Mouse (Mus musculus) liver, postnatal 0 days (tissue): ENCODE measurements around the gene Ric8a. TPM values are rescaled to one million over a fixed set of nuclear protein-coding genes. Genes with fewer than 3 reads are reported as not detected.

Source experiments
- ATAC-seq: fragments of 200-750 bp; cut with Nextera tagmentation; 2 replicates; pipeline ENCODE4 v1.8.0; 2017; ENCODE audit warnings: mild to moderate bottlenecking, moderate library complexity
- DNase-seq: peaks from one replicate; pipeline ENCODE4 v3.0.0-alpha.2; 2016
- H3K27ac ChIP-seq: fragments of 300-500 bp; sonication (generic); 2 replicates; pipeline ENCODE4 v1.5.1; 2014; ENCODE audit warnings: antibody characterized with exemption, moderate library complexity, mild to moderate bottlenecking, low read depth
- H3K27me3 ChIP-seq: fragments of 300-500 bp; sonication (generic); 2 replicates; pipeline ENCODE4 v1.6.1; 2014; ENCODE audit warnings: low read length, control low read depth, mixed read lengths; ENCODE audit not compliant: insufficient read depth
- H3K36me3 ChIP-seq: fragments of 300-500 bp; sonication (generic); replicated peaks from 2 replicates; pipeline ENCODE4 v1.6.1; 2014; ENCODE audit warnings: mild to moderate bottlenecking, control low read depth, low read length, moderate library complexity, mixed read lengths; ENCODE audit not compliant: insufficient read depth
- H3K4me1 ChIP-seq: fragments of 300-500 bp; sonication (generic); 2 replicates; pipeline ENCODE4 v1.6.1; 2014; ENCODE audit warnings: antibody characterized with exemption, mild to moderate bottlenecking, control low read depth; ENCODE audit not compliant: insufficient read depth
- H3K4me2 ChIP-seq: fragments of 300-500 bp; sonication (generic); 2 replicates; pipeline ENCODE4 v1.6.1; 2014; ENCODE audit warnings: low read depth, mild to moderate bottlenecking, low read length, moderate library complexity, mixed read lengths
- H3K4me3 ChIP-seq: fragments of 300-500 bp; sonication (generic); 2 replicates; pipeline ENCODE4 v1.5.1; 2014; ENCODE audit warnings: low read depth, low read length
- H3K9ac ChIP-seq: fragments of 300-500 bp; sonication (generic); replicated peaks from 2 replicates; pipeline ENCODE4 v1.6.1; 2014; ENCODE audit warnings: mild to moderate bottlenecking, moderate library complexity
- H3K9me3 ChIP-seq: fragments of 300-500 bp; sonication (generic); 2 replicates; pipeline ENCODE4 v1.6.1; 2016; ENCODE audit warnings: mild to moderate bottlenecking, control low read depth, low read length, mixed read lengths
- CTCF ChIP-seq: sonication (generic); IDR thresholded peaks from 2 replicates; pipeline ENCODE4 v1.5.1; 2016; ENCODE audit warnings: antibody characterized with exemption, low read depth
- EP300 ChIP-seq: IDR thresholded peaks from 2 replicates; pipeline ENCODE4 v1.6.1; 2016; ENCODE audit warnings: antibody characterized with exemption, low read depth, mild to moderate bottlenecking
- WGBS: fragments of 180-500 bp; shearing (Covaris S2); extraction: QIAGEN DNeasy Blood & Tissue Kit; methylation state at CpG from one replicate; pipeline ENCODE4 v1.1.7; 2014; ENCODE audit not compliant: insufficient replicate concordance; 5-methylcytosine and 5-hydroxymethylcytosine counted together
- polyA plus RNA-seq: library from polyadenylated mRNA; unstranded; fragments of >200 nt; fragmentation: Nextera tagmentation; extraction: Ambion mirVana; gene quantifications from 2 replicates; pipeline ENCODE4 v1.2.1, GENCODE M21; 2015

Ric8a gene
- polyA plus RNA-seq, 1 experiment from 2014 or later: 17.1 TPM

DNA sequence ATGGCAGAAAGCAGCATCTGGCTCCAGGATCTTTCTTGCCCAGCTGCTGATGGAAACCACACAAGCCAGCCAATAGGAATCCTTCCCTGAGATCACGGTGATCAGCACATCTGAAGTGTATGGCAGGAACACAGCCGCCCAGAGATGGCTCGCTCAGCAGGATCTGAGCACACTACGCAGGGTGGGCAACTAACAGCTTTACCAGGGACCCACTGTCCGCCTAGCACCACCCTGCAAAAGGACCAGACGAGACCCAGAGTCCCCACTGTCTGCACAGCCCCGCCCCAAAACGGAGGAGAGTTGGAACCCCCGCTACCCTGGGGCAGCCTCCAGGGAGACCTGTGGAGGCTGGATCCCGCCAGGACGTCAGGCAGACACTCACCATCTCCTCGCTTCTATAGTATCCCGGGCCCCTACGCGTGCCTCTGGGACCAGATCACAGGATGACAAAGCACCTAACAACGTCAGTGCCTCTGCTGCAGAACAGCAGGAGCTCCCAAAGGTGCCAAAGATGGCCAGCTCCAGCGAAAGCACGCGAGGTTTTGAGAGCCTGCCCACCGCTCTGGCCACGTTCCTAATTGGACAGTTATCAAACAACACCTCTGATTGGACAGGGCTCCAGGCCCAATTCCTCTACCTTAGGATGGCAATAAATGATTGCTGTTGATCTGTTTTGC, 35.0 kb upstream of the Ric8a start, which contains the start of gene Zfp941:
TSS of gene Zfp941 (minus strand) at position 526 of the 677 bp plus-strand sequence.
- DNase-seq: no peak
- H3K27me3 ChIP-seq: no peaks in the 10 kb centered on the region
- H3K9me3 ChIP-seq: no peaks in the 10 kb centered on the region
- H3K4me1 ChIP-seq: no peaks in the 10 kb centered on the region; the same call in 1 of the 2 replicates
- H3K36me3 ChIP-seq: no peaks in the 10 kb centered on the region
- peak within 1 kb of the TSS; percentile 47 for H3K4me3 ChIP-seq
- peak within 1 kb of the TSS; percentile 41 for H3K9ac ChIP-seq
- H3K27ac ChIP-seq: no peak within 1 kb of the TSS
- ATAC-seq: peak; percentile 91
- TF ChIP-seq CTCF (no peak), EP300 (no peak)
- peak within 1 kb of the TSS; percentile 76 for H3K4me2 ChIP-seq
- 5% methylated on average over 21 of the region's 21 CpGs for WGBS

GRCm38 (mm10) chr7:140822731-140823130, 34.0 kb upstream of the Ric8a start:
- Histone ChIP-seq H3K27ac (no peak overlapping the region), H3K4me3 (no peak overlapping the region), H3K9me3 (no peaks in the 10 kb centered on the region), H3K4me1 (no peaks in the 10 kb centered on the region; the same call in 1 of the 2 replicates), H3K36me3 (no peaks in the 10 kb centered on the region), H3K9ac (no peak overlapping the region), H3K4me2 (no peak overlapping the region), H3K27me3 (no peaks in the 10 kb centered on the region)
- TF ChIP-seq CTCF (no peak), EP300 (no peak)
- no peak for DNase-seq
- ATAC-seq: no peak
- 88% methylated on average over 4 of the region's 4 CpGs for WGBS

DNA sequence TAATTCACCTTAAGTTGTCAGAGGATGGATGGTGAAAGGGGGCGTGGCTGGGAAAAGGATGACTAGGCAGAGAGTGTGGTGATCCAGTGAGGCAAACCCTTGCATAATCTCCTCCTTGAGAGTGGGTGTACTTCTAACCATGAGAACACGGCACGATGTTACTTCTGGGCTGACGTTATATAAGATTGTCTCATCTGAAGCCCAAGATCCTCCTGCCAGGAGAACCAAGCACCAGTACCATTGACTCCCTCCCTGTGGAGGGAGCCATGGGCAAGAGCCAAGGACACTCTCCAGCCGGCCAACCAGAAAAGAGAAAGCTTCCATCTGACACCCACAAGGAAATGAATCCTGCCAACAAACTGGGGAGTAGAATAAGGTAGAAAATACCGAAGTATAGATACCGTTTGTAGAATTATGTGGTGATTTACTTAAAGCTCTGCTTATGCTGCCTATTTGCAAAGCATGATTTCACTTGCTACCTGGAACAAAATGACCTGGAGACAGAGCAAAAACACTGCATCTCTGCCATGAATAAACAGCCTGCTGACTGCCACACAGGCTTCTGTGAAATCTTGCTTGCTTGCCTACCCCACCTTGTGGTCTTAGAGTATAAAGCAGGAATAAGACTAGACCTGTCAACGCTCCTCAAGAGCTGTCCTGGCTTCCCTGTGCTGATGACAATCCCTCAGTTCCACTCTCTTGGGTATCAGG, 28.4 kb upstream of the Ric8a start:
- no peaks in the 10 kb centered on the region for H3K27me3 ChIP-seq
- 0 out of 2 replicates have a peak overlapping the region, but pooled peaks have one; percentile 17 for H3K27ac ChIP-seq
- no peak overlapping the region for H3K9ac ChIP-seq
- no peaks in the 10 kb centered on the region for H3K9me3 ChIP-seq
- H3K4me3 ChIP-seq: no peak overlapping the region
- no peaks in the 10 kb centered on the region for H3K4me1 ChIP-seq
- H3K36me3 ChIP-seq: no peaks in the 10 kb centered on the region
- peak; percentile 87 for ATAC-seq
- TF ChIP-seq CTCF (peak; percentile 67), EP300 (no peak)
- 24% methylated on average over 8 of the region's 8 CpGs for WGBS
- peak; percentile 62 for DNase-seq
- peak overlapping the region; percentile 36 for H3K4me2 ChIP-seq

GRCm38 (mm10) chr7:140831447-140831846, 25.3 kb upstream of the Ric8a start:
- H3K4me3 ChIP-seq: no peak overlapping the region
- H3K9ac ChIP-seq: no peak overlapping the region
- 55% methylated on average over 6 of the region's 6 CpGs for WGBS
- H3K27me3 ChIP-seq: no peaks in the 10 kb centered on the region
- ATAC-seq (no peak), DNase-seq (no peak)
- no peaks in the 10 kb centered on the region for H3K36me3 ChIP-seq
- H3K4me2 ChIP-seq: no peak overlapping the region
- H3K4me1 ChIP-seq: no peaks in the 10 kb centered on the region
- no peak overlapping the region for H3K27ac ChIP-seq
- TF ChIP-seq EP300: no peak
- TF ChIP-seq CTCF: no peak
- no peaks in the 10 kb centered on the region for H3K9me3 ChIP-seq

- ATAC-seq: no peak
- no peak overlapping the region for H3K27ac ChIP-seq
- H3K4me1 ChIP-seq: no peaks in the 10 kb centered on the region
- no peak for TF ChIP-seq EP300
- WGBS: 65% methylated on average over 4 of the region's 4 CpGs
- no peaks in the 10 kb centered on the region for H3K27me3 ChIP-seq
- no peak overlapping the region for H3K4me3 ChIP-seq
- H3K9me3 ChIP-seq: no peaks in the 10 kb centered on the region
- DNase-seq: no peak
- H3K4me2 ChIP-seq: no peak overlapping the region
- H3K36me3 ChIP-seq: no peaks in the 10 kb centered on the region
- no peak overlapping the region for H3K9ac ChIP-seq
These were observed 23.4 kb upstream of the Ric8a start for GRCm38 (mm10) chr7:140833341-140833740.

DNA sequence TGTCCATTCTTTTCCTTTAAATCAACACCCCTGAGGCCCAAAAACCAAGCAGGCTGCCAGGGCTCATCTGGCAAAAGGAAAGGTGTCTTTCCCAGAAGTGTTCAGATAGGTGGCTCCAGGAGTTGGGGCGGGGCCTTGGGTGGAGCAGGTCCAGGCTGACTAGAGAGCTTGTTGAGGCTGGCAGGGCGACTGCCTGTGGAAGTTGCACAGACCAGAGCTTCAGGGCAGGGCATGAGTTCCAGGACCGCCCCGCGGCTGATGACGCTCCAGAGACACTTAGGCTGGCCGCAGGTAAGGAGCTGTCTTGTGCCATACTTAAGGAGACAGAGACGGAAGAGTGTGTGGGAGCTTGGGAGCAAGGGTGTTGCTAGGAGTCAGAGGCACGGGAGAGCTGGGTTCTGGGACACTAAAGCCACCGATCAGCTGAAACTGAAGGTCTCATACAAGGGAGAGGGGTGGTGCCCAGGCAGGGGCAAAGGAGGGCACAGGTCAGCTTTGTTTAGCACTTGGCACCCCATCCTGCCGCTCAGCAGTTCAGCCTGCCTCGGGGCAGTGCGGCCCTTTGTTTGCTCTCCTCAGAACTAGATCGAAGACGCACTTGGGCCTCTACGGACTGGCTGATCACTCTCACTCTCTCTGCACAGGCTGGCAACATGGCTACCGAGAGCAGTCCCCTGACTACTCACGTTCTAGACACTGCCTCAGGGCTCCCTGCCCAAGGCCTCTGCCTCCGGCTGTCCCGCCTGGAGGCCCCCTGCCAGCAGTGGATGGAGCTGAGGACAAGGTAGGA, 21.6 kb upstream of the Ric8a start, which contains the start of gene Urah:
TSS of gene Urah (plus strand) at position 51 of the 790 bp plus-strand sequence.
- DNase-seq (peak; percentile 69), ATAC-seq (peak; percentile 91)
- peak within 1 kb of the TSS; percentile 50 for H3K4me2 ChIP-seq
- 52% methylated on average over 20 of the region's 20 CpGs for WGBS
- peak within 1 kb of the TSS; percentile 87 for H3K27ac ChIP-seq
- H3K9ac ChIP-seq: peak within 1 kb of the TSS; percentile 36; the same call in 1 of the 2 replicates
- no peaks in the 10 kb centered on the region for H3K9me3 ChIP-seq
- no peaks in the 10 kb centered on the region for H3K36me3 ChIP-seq
- no peak for TF ChIP-seq EP300
- no peak for TF ChIP-seq CTCF
- peak within 1 kb of the TSS; percentile 34 for H3K4me3 ChIP-seq
- no peaks in the 10 kb centered on the region for H3K4me1 ChIP-seq
- no peaks in the 10 kb centered on the region for H3K27me3 ChIP-seq
